Mouse (Mus musculus) neural tube, embryonic 13.5 days (tissue): Measurements from ENCODE around the gene Srcap. TPM values are rescaled to one million over a fixed set of nuclear protein-coding genes. Genes with fewer than 3 reads are reported as not detected.

ENCODE experiments used
- ATAC-seq: fragments of 200-750 bp; cut with Nextera tagmentation; 2 replicates; pipeline ENCODE4 v1.8.0; 2017; ENCODE audit warnings: low read depth, mild to moderate bottlenecking, moderate TSS enrichment, moderate library complexity
- H3K27ac ChIP-seq: fragments of 300-500 bp; sonication (generic); replicated peaks from 2 replicates; pipeline ENCODE4 v1.5.1; 2015; ENCODE audit warnings: moderate library complexity, mild to moderate bottlenecking, inconsistent platforms
- H3K27me3 ChIP-seq: fragments of 300-500 bp; sonication (generic); 2 replicates; pipeline ENCODE4 v1.6.1; 2015; ENCODE audit warnings: mild to moderate bottlenecking, inconsistent platforms
- H3K36me3 ChIP-seq: fragments of 300-500 bp; sonication (generic); 2 replicates; pipeline ENCODE4 v1.6.1; 2015; ENCODE audit warnings: mild to moderate bottlenecking, inconsistent platforms
- H3K4me1 ChIP-seq: fragments of 300-500 bp; sonication (generic); replicated peaks from 2 replicates; pipeline ENCODE4 v1.6.1; 2015; ENCODE audit warnings: inconsistent platforms
- H3K4me2 ChIP-seq: fragments of 300-500 bp; sonication (generic); 2 replicates; pipeline ENCODE4 v1.6.1; 2015; ENCODE audit warnings: inconsistent platforms, mild to moderate bottlenecking, moderate library complexity
- H3K4me3 ChIP-seq: fragments of 300-500 bp; sonication (generic); 2 replicates; pipeline ENCODE4 v1.5.1; 2015; ENCODE audit warnings: mild to moderate bottlenecking, inconsistent platforms
- H3K9ac ChIP-seq: fragments of 300-500 bp; sonication (generic); 2 replicates; pipeline ENCODE4 v1.6.1; 2015; ENCODE audit warnings: moderate library complexity, mild to moderate bottlenecking, inconsistent platforms
- H3K9me3 ChIP-seq: fragments of 300-500 bp; sonication (generic); 2 replicates; pipeline ENCODE4 v1.6.1; 2016; ENCODE audit warnings: inconsistent platforms
- WGBS: fragments of 180-500 bp; shearing (Covaris S2); methylation state at CpG from one replicate; pipeline ENCODE4 v1.1.7; 2015; 5-methylcytosine and 5-hydroxymethylcytosine counted together
- polyA plus RNA-seq: library from polyadenylated mRNA; unstranded; fragments of >200 nt; fragmentation: Nextera tagmentation; extraction: Ambion mirVana; gene quantifications from 2 replicates; pipeline ENCODE4 v1.2.1, GENCODE M21; 2015

Srcap gene
- polyA plus RNA-seq, 1 experiment from 2014 or later = 50.1 TPM

GRCm38 (mm10) chr7:127549116-127549835 is 37.5 kb downstream of the Srcap start:
- H3K27me3 ChIP-seq = no peaks in the 10 kb centered on the region
- H3K4me2 ChIP-seq = no peak overlapping the region
- no peak overlapping the region for H3K4me3 ChIP-seq
- WGBS = 89% methylated on average over 15 of the region's 15 CpGs
- H3K4me1 ChIP-seq = no peaks in the 10 kb centered on the region; the same call in 1 of the 2 replicates
- peaks cover 74% of the 10 kb centered on the region for H3K36me3 ChIP-seq
- no peak overlapping the region for H3K27ac ChIP-seq
- H3K9ac ChIP-seq = no peak overlapping the region
- no peak for ATAC-seq
- no peaks in the 10 kb centered on the region for H3K9me3 ChIP-seq

- H3K4me3 ChIP-seq = no peak overlapping the region
- H3K27ac ChIP-seq = no peak overlapping the region
- no peak overlapping the region for H3K4me2 ChIP-seq
- H3K9ac ChIP-seq = no peak overlapping the region
- H3K36me3 ChIP-seq = peaks cover 79% of the 10 kb centered on the region
- H3K4me1 ChIP-seq = no peaks in the 10 kb centered on the region
- H3K27me3 ChIP-seq = no peaks in the 10 kb centered on the region
- no peaks in the 10 kb centered on the region for H3K9me3 ChIP-seq
- no peak for ATAC-seq
- 93% methylated on average over 8 of the region's 8 CpGs for WGBS
Measured at GRCm38 (mm10) chr7:127551558-127551957, 39.8 kb downstream of the Srcap start.

- Histone ChIP-seq H3K27ac (no peak overlapping the region), H3K9ac (no peak overlapping the region), H3K9me3 (no peaks in the 10 kb centered on the region), H3K4me2 (no peak overlapping the region), H3K4me1 (no peaks in the 10 kb centered on the region), H3K27me3 (no peaks in the 10 kb centered on the region), H3K4me3 (no peak overlapping the region), H3K36me3 (peaks cover 91% of the 10 kb centered on the region)
- 93% methylated on average over 11 of the region's 11 CpGs for WGBS
- ATAC-seq = no peak
Measured at GRCm38 (mm10) chr7:127560580-127560979, 48.8 kb downstream of the Srcap start.

GRCm38 (mm10) chr7:127561340-127561858 is 49.6 kb downstream of the Srcap start, which contains the start of gene Tmem265:
Tmem265 (plus strand) TSS chr7:127561390.
- no peak for ATAC-seq
- H3K4me2 ChIP-seq = no peak within 1 kb of the TSS
- no peak within 1 kb of the TSS for H3K27ac ChIP-seq
- 92% methylated on average over 5 of the region's 5 CpGs for WGBS
- H3K4me1 ChIP-seq = no peaks in the 10 kb centered on the region
- no peaks in the 10 kb centered on the region for H3K27me3 ChIP-seq
- peaks cover 89% of the 10 kb centered on the region for H3K36me3 ChIP-seq
- H3K9ac ChIP-seq = no peak within 1 kb of the TSS
- H3K9me3 ChIP-seq = no peaks in the 10 kb centered on the region
- H3K4me3 ChIP-seq = no peak within 1 kb of the TSS

GRCm38 (mm10) chr7:127564381-127565150 is 52.8 kb downstream of the Srcap start:
- Histone ChIP-seq H3K27me3 (no peaks in the 10 kb centered on the region), H3K36me3 (peaks cover 70% of the 10 kb centered on the region), H3K4me2 (no peak overlapping the region), H3K4me1 (no peaks in the 10 kb centered on the region), H3K4me3 (no peak overlapping the region), H3K9me3 (no peaks in the 10 kb centered on the region), H3K9ac (no peak overlapping the region), H3K27ac (no peak overlapping the region)
- ATAC-seq = no peak
- WGBS = 80% methylated on average over 6 of the region's 6 CpGs

GRCm38 (mm10) chr7:127572895-127573471 is 61.2 kb downstream of the Srcap start, which contains the start of gene Phkg2:
Phkg2 (plus strand) TSS chr7:127573340.
- under 1% methylated on average over 17 of the region's 17 CpGs for WGBS
- Histone ChIP-seq H3K9me3 (no peaks in the 10 kb centered on the region), H3K4me2 (peak within 1 kb of the TSS; percentile 98), H3K27ac (peak within 1 kb of the TSS; percentile 81), H3K4me1 (peaks cover 29% of the 10 kb centered on the region), H3K36me3 (peaks cover 19% of the 10 kb centered on the region), H3K9ac (peak within 1 kb of the TSS; percentile 92), H3K27me3 (no peaks in the 10 kb centered on the region), H3K4me3 (peak within 1 kb of the TSS; percentile 82)
- peak; percentile 98 for ATAC-seq

GRCm38 (mm10) chr7:127573503-127574008 is 61.8 kb downstream of the Srcap start:
- Histone ChIP-seq H3K4me3 (peak overlapping the region; percentile 82), H3K9ac (peak overlapping the region; percentile 92), H3K36me3 (peaks cover 25% of the 10 kb centered on the region), H3K27me3 (no peaks in the 10 kb centered on the region), H3K4me2 (peak overlapping the region; percentile 98), H3K9me3 (no peaks in the 10 kb centered on the region), H3K4me1 (peaks cover 29% of the 10 kb centered on the region), H3K27ac (peak overlapping the region; percentile 80)
- WGBS = 1% methylated on average over 24 of the region's 28 CpGs
- ATAC-seq = peak; percentile 84

- Histone ChIP-seq H3K27me3 (no peaks in the 10 kb centered on the region), H3K27ac (peak overlapping the region; percentile 80), H3K4me1 (peaks cover 29% of the 10 kb centered on the region), H3K4me2 (peak overlapping the region; percentile 98), H3K4me3 (peak overlapping the region; percentile 82), H3K9ac (peak overlapping the region; percentile 92), H3K36me3 (peaks cover 23% of the 10 kb centered on the region), H3K9me3 (no peaks in the 10 kb centered on the region)
- 21% methylated on average over 7 of the region's 7 CpGs for WGBS
- ATAC-seq = no peak
Measured at GRCm38 (mm10) chr7:127574115-127574514, 62.3 kb downstream of the Srcap start.

GRCm38 (mm10) chr7:127583260-127583659 is 71.5 kb downstream of the Srcap start:
- no peak overlapping the region for H3K27ac ChIP-seq
- H3K9ac ChIP-seq = no peak overlapping the region
- H3K36me3 ChIP-seq = peaks cover 67% of the 10 kb centered on the region
- no peaks in the 10 kb centered on the region for H3K9me3 ChIP-seq
- H3K4me1 ChIP-seq = peaks cover 13% of the 10 kb centered on the region
- H3K4me3 ChIP-seq = no peak overlapping the region
- H3K4me2 ChIP-seq = no peak overlapping the region
- no peaks in the 10 kb centered on the region for H3K27me3 ChIP-seq
- no peak for ATAC-seq
- 94% methylated on average over 6 of the region's 6 CpGs for WGBS

- H3K27me3 ChIP-seq = no peaks in the 10 kb centered on the region
- H3K36me3 ChIP-seq = peaks cover 58% of the 10 kb centered on the region
- H3K27ac ChIP-seq = no peak overlapping the region
- H3K9me3 ChIP-seq = no peaks in the 10 kb centered on the region
- peaks cover 24% of the 10 kb centered on the region for H3K4me1 ChIP-seq
- H3K4me3 ChIP-seq = no peak overlapping the region
- 84% methylated on average over 7 of the region's 7 CpGs for WGBS
- no peak overlapping the region for H3K9ac ChIP-seq
- ATAC-seq = no peak
- no peak overlapping the region for H3K4me2 ChIP-seq
Measured at GRCm38 (mm10) chr7:127585031-127585430, 73.2 kb downstream of the Srcap start.

GRCm38 (mm10) chr7:127586149-127586548 is 74.4 kb downstream of the Srcap start:
- Histone ChIP-seq H3K9ac (no peak overlapping the region), H3K4me3 (no peak overlapping the region), H3K4me2 (no peak overlapping the region), H3K4me1 (peaks cover 24% of the 10 kb centered on the region), H3K36me3 (peaks cover 57% of the 10 kb centered on the region), H3K27me3 (no peaks in the 10 kb centered on the region), H3K27ac (no peak overlapping the region), H3K9me3 (no peaks in the 10 kb centered on the region)
- WGBS = 97% methylated on average over 6 of the region's 6 CpGs
- no peak for ATAC-seq

GRCm38 (mm10) chr7:127587196-127587595 is 75.4 kb downstream of the Srcap start:
- Histone ChIP-seq H3K4me3 (peak overlapping the region; percentile 92), H3K9ac (peak overlapping the region; percentile 67), H3K9me3 (no peaks in the 10 kb centered on the region), H3K4me2 (peak overlapping the region; percentile 80), H3K36me3 (peaks cover 57% of the 10 kb centered on the region), H3K27ac (no peak overlapping the region), H3K27me3 (no peaks in the 10 kb centered on the region), H3K4me1 (peaks cover 24% of the 10 kb centered on the region)
- WGBS = 68% methylated on average over 5 of the region's 5 CpGs
- no peak for ATAC-seq
